Comparison of ENCODE assay signal across 7 mouse cellular contexts in genomic region chr16:44357571-44358268, GRCm38 (mm10). TPM values are rescaled to one million over a fixed set of nuclear protein-coding genes. Genes with fewer than 3 reads are reported as not detected.
A peak's percentile ranks its signal among the peaks of the same experiment; 100 is the strongest.
DNase-seq lines count a peak whose midpoint lies in the region; ATAC-seq and TF ChIP-seq lines count a peak whose summit lies in the region.

No protein-coding gene starts in this region.

- peak; percentile 79 for DNase-seq in ES-E14 (ENCODE audit: low read depth, low spot score)
- peak; percentile 6 for DNase-seq in adrenal gland, postnatal 25 days
- peak; percentile 46 for DNase-seq in heart, postnatal 25 days (ENCODE audit: low spot score)
- no peak for DNase-seq in right cerebral cortex, adult 18-20 months
- no peak for DNase-seq in cerebellum, postnatal 4 days (ENCODE audit: low spot score in 2 of 2)

- peaks cover 4% of the 10 kb centered on the region; the same call in 1 of the 2 replicates for H3K36me3 ChIP-seq in ES-E14 (ENCODE audit: control insufficient read depth, insufficient read depth, low read length, poor library complexity, severe bottlenecking)
- no peaks in the 10 kb centered on the region for H3K36me3 ChIP-seq in liver, embryonic 16.5 days (ENCODE audit: control insufficient read depth, insufficient read depth)
- no peaks in the 10 kb centered on the region for H3K36me3 ChIP-seq in stomach, embryonic 16.5 days (ENCODE audit: control insufficient read depth, insufficient read depth, low read length)

- no peaks in the 10 kb centered on the region for H3K9me3 ChIP-seq in ES-E14 (ENCODE audit: control insufficient read depth, insufficient read depth, low read depth, low read length)
- H3K9me3 ChIP-seq in liver, embryonic 16.5 days (replicated peaks; ENCODE audit: control insufficient read depth, low read length), result no peaks in the 10 kb centered on the region
- H3K9me3 ChIP-seq in stomach, embryonic 16.5 days (replicated peaks; ENCODE audit: control insufficient read depth, low read length), result no peaks in the 10 kb centered on the region

- 52% methylated on average over 4 of the region's 4 CpGs for WGBS in liver, embryonic 16.5 days (ENCODE audit: insufficient replicate concordance)
- 72% methylated on average over 4 of the region's 4 CpGs for WGBS in stomach, embryonic 16.5 days

- no peak overlapping the region for H3K4me3 ChIP-seq in ES-E14 (ENCODE audit: insufficient read depth in 1 of 2, low read depth in 1 of 2, low read length in 2 of 2, poor library complexity in 1 of 2, severe bottlenecking in 1 of 2)
- no peak overlapping the region for H3K4me3 ChIP-seq in liver, embryonic 16.5 days (ENCODE audit: low read depth, low read length)
- no peak overlapping the region for H3K4me3 ChIP-seq in stomach, embryonic 16.5 days (replicated peaks; ENCODE audit: low read length)

- H3K27ac ChIP-seq in ES-E14 (ENCODE audit: insufficient read depth, low read depth, low read length, poor library complexity, severe bottlenecking), result no peak overlapping the region
- no peak overlapping the region for H3K27ac ChIP-seq in liver, embryonic 16.5 days (ENCODE audit: low read length)
- H3K27ac ChIP-seq in stomach, embryonic 16.5 days (ENCODE audit: low read length), result no peak overlapping the region

- intact Hi-C loops in heart, postnatal 25 days (cut with DNase I), result no loop called here

- H3K9ac ChIP-seq in ES-E14 (ENCODE audit: insufficient read depth, low read depth, low read length, poor library complexity, severe bottlenecking), result no peak overlapping the region
- no peak overlapping the region for H3K9ac ChIP-seq in liver, embryonic 16.5 days (ENCODE audit: low read depth, low read length)
- no peak overlapping the region for H3K9ac ChIP-seq in stomach, embryonic 16.5 days (ENCODE audit: low read length)

- in situ Hi-C loops in ES-E14 (cut with MboI; ENCODE audit: low sequenced_read_pairs in 2 of 2, unreplicated experiment in 2 of 2), result loop anchor here in 1 of 2 experiments (10.0 kb wide), 1 partner anchor 113 kb away; no protein-coding TSS in a partner anchor

- H3K4me1 ChIP-seq in ES-E14 (ENCODE audit: control insufficient read depth in 2 of 2, insufficient read depth in 2 of 2, low read length in 2 of 2, poor library complexity in 1 of 2), result peaks cover 3 to 6% of the 10 kb centered on the region in 2 experiments; a peak in 2 of 4 replicates
- peaks cover 8% of the 10 kb centered on the region for H3K4me1 ChIP-seq in liver, embryonic 16.5 days (ENCODE audit: control insufficient read depth, low read depth, low read length)
- H3K4me1 ChIP-seq in stomach, embryonic 16.5 days (ENCODE audit: control insufficient read depth, insufficient read depth, low read length), result no peaks in the 10 kb centered on the region

- H3K27me3 ChIP-seq in liver, embryonic 16.5 days (ENCODE audit: control insufficient read depth, insufficient read depth, low read depth, low read length), result no peaks in the 10 kb centered on the region
- no peaks in the 10 kb centered on the region for H3K27me3 ChIP-seq in stomach, embryonic 16.5 days (ENCODE audit: control insufficient read depth, insufficient read depth, low read length)

- peak; percentile 98 for ATAC-seq in liver, embryonic 16.5 days (ENCODE audit: low read depth)
- ATAC-seq in stomach, embryonic 16.5 days (ENCODE audit: insufficient read depth, low FRiP score), result peak; percentile 87

- peak overlapping the region; percentile 4; the same call in 1 of the 2 replicates for H3K4me2 ChIP-seq in liver, embryonic 16.5 days (ENCODE audit: low read depth, low read length)
- H3K4me2 ChIP-seq in stomach, embryonic 16.5 days (ENCODE audit: low read depth, low read length), result no peak overlapping the region

TF ChIP-seq in ES-E14, 5 proteins besides CTCF, POLR2A, EP300 and RAD21:
- no peak for TF ChIP-seq MAFK (IDR thresholded peaks at IDR 0.05; ENCODE audit: insufficient read depth, low read depth, low read length)
- TF ChIP-seq ZNF384 (IDR thresholded peaks at IDR 0.05; ENCODE audit: low read depth, low read length), result no peak
- TF ChIP-seq ZC3H11A (IDR thresholded peaks at IDR 0.05; ENCODE audit: borderline replicate concordance, low read depth, low read length), result no peak
- TF ChIP-seq CHD2 (IDR thresholded peaks at IDR 0.05; ENCODE audit: low read depth, low read length), result no peak
TF ChIP-seq in ES-E14: peak in this region for 0.

RNA-seq across cellular contexts. Expression of gene Spice1, which starts 10.8 kb away (rescaled TPM):
- 15.3 and 24.0 TPM in 2 replicates for total RNA-seq in ES-E14 (2012; rRNA removed)
- total RNA-seq in adrenal gland, postnatal 25 days (2021), result 28.1 and 37.5 TPM in 2 replicates
- total RNA-seq in heart, postnatal 25 days (2021), result 10 to 100 TPM in 1 of 2 experiments, 1 to 10 TPM in 1; 8.7 to 11.7 TPM
- 7.5 and 7.7 TPM in 2 replicates for polyA plus RNA-seq in liver, embryonic 16.5 days (2015; fragmentation: Nextera tagmentation; extraction: Ambion mirVana)
- polyA plus RNA-seq in stomach, embryonic 16.5 days (2015; fragmentation: Nextera tagmentation; extraction: Ambion mirVana), result 28.2 and 32.5 TPM in 2 replicates

RNA-seq across cellular contexts. Expression of gene Sidt1, which starts 24.7 kb away (rescaled TPM):
- 0.16 and 0.40 TPM in 2 replicates for total RNA-seq in ES-E14 (2012; rRNA removed)
- 9.3 and 12.8 TPM in 2 replicates for total RNA-seq in adrenal gland, postnatal 25 days (2021)
- under 1 TPM; 0.23 to 0.31 TPM for total RNA-seq in heart, postnatal 25 days (2021)
- polyA plus RNA-seq in liver, embryonic 16.5 days (2015; fragmentation: Nextera tagmentation; extraction: Ambion mirVana), result 0.02 and 0.05 TPM in 2 replicates
- polyA plus RNA-seq in stomach, embryonic 16.5 days (2015; fragmentation: Nextera tagmentation; extraction: Ambion mirVana), result 6.8 and 8.7 TPM in 2 replicates

RNA-seq across cellular contexts. Expression of gene Cfap44, which starts 36.9 kb away (rescaled TPM):
- 0.22 and 0.37 TPM in 2 replicates for total RNA-seq in ES-E14 (2012; rRNA removed)
- 1.9 and 5.3 TPM in 2 replicates for total RNA-seq in adrenal gland, postnatal 25 days (2021)
- total RNA-seq in heart, postnatal 25 days (2021), result not detected
- 0.95 and 1.1 TPM in 2 replicates for polyA plus RNA-seq in liver, embryonic 16.5 days (2015; fragmentation: Nextera tagmentation; extraction: Ambion mirVana)
- 0.41 and 0.43 TPM in 2 replicates for polyA plus RNA-seq in stomach, embryonic 16.5 days (2015; fragmentation: Nextera tagmentation; extraction: Ambion mirVana)

Comparison
In these comparisons a context has a peak if more than half of its experiments do, and no peak if none do; other contexts are left out.
1. DNase-seq: peak in ES-E14 (single experiment), adrenal gland, postnatal 25 days (single experiment) and heart, postnatal 25 days (single experiment); none in right cerebral cortex, adult 18-20 months (single experiment) and cerebellum, postnatal 4 days (0 of 2).